Mouse (Mus musculus) brain, embryonic 18.5 days (tissue): ENCODE measurements around the gene Dhx16.
A peak's percentile ranks its signal among the peaks of the same experiment; 100 is the strongest.

Source experiments
- DNase-seq: peaks from one replicate; pipeline ENCODE4 v3.0.0-alpha.2; 2012; ENCODE audit warnings: low read depth, low spot score

The Dhx16 gene

GRCm38 (mm10) chr17:35896781-35897643 is 17.4 kb downstream of the Dhx16 start, which contains the start of gene 2310061I04Rik:
TSS of gene 2310061I04Rik (minus strand) at chr17:35897431.
- peak; percentile 90 for DNase-seq

- no peak for DNase-seq
Measured at GRCm38 (mm10) chr17:35897644-35898573, 18.3 kb downstream of the Dhx16 start.

- no peak for DNase-seq
Measured at GRCm38 (mm10) chr17:35900636-35901035, 21.0 kb downstream of the Dhx16 start.

GRCm38 (mm10) chr17:35903343-35903991 is 23.8 kb downstream of the Dhx16 start:
- no peak for DNase-seq

GRCm38 (mm10) chr17:35903992-35904355 is 24.4 kb downstream of the Dhx16 start:
- DNase-seq: no peak

GRCm38 (mm10) chr17:35905587-35905986 is 26.0 kb downstream of the Dhx16 start:
- DNase-seq: no peak

GRCm38 (mm10) chr17:35907609-35908008 is 28.0 kb downstream of the Dhx16 start:
- no peak for DNase-seq

GRCm38 (mm10) chr17:35909186-35909918 is 29.7 kb downstream of the Dhx16 start:
- DNase-seq: no peak

- DNase-seq: peak; percentile 83
Measured at GRCm38 (mm10) chr17:35909919-35910369, 30.3 kb downstream of the Dhx16 start, which contains the start of gene Atat1. TSS of gene Atat1 (minus strand) at chr17:35910075.

GRCm38 (mm10) chr17:35914975-35915374 is 35.4 kb downstream of the Dhx16 start:
- no peak for DNase-seq

- no peak for DNase-seq
Measured at GRCm38 (mm10) chr17:35915538-35916296, 36.1 kb downstream of the Dhx16 start.

- DNase-seq: peak; percentile 99
Measured at GRCm38 (mm10) chr17:35916297-35917142, 36.9 kb downstream of the Dhx16 start, which contains the start of the genes Mrps18b and Ppp1r10. TSS of gene Mrps18b (minus strand) at chr17:35916389. TSS of gene Ppp1r10 (plus strand) at chr17:35916434.

GRCm38 (mm10) chr17:35917143-35917462 is 37.5 kb downstream of the Dhx16 start:
- no peak for DNase-seq

GRCm38 (mm10) chr17:35917463-35918251 is 38.0 kb downstream of the Dhx16 start:
- DNase-seq: peak; percentile 83

- DNase-seq: no peak
Measured at GRCm38 (mm10) chr17:35918276-35919059, 38.8 kb downstream of the Dhx16 start.

- DNase-seq: peak; percentile 96
Measured at GRCm38 (mm10) chr17:35919060-35919715, 39.6 kb downstream of the Dhx16 start.

- DNase-seq: no peak
Measured at GRCm38 (mm10) chr17:35919864-35920301, 40.3 kb downstream of the Dhx16 start.
